Mouse (Mus musculus): ENCODE measurements around the gene Zdhhc9.

GRCm38 (mm10) chrX:48219468-48219867 lies 10.8 kb upstream of the Zdhhc9 start:
- TF ChIP-seq CTCF (IDR thresholded peaks at IDR 0.05; ENCODE audit: low read depth, low read length): no peak
- no peak for TF ChIP-seq POLR2A (IDR thresholded peaks at IDR 0.05; ENCODE audit: insufficient read depth, low read length)

All from ES-Bruce4 (cell line).